ENCODE assay signal across 8 mouse cellular contexts in the genomic region with DNA sequence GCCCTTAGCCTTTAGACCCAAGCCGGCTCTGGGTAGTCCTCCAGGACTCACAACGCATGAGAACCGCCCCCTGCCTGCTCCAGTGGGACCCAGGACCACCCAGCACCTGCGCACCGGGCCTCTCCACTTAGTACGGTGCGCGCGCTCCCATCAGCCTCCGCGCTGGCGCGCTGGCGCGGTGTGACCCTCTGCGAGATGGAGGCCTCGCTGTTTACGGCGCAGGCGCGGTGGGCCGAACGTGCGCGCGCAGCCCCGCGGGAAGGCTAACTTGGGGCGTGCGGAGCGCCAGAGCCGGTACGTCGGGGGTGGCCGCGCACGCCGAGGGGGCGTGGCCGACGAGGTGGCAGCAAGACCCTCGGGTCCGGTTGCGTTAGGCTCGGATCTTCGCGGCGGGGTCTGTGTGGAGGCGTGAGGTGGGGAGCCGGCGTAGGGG. TPM values are rescaled to one million over a fixed set of nuclear protein-coding genes. Genes with fewer than 3 reads are reported as not detected.
DNase-seq lines count a peak whose midpoint lies in the region; ATAC-seq and TF ChIP-seq lines count a peak whose summit lies in the region.

A gene (plus strand): TSS at position 156 of the 433 bp plus-strand sequence.
A gene (plus strand): TSS at position 344 of the 433 bp plus-strand sequence.

- dilution Hi-C loops in CH12.LX (cut with MboI; ENCODE audit: extremely low pct_ligation_motif_present, extremely low pct_unique_long_range_greater_than_20kb, low sequenced_read_pairs) = no loop called here

- no peak for TF ChIP-seq EP300 in CH12.LX (IDR thresholded peaks at IDR 0.05; ENCODE audit: low read length)
- TF ChIP-seq EP300 in heart, postnatal 0 days (IDR thresholded peaks at IDR 0.05; ENCODE audit: low read depth) = no peak

- peaks cover 15 to 31% of the 10 kb centered on the region in 2 experiments for H3K36me3 ChIP-seq in CH12.LX (replicated peaks in 1 of 2; ENCODE audit: control insufficient read depth in 1 of 2, insufficient read depth in 1 of 2, low read length in 1 of 2)
- peaks cover 19% of the 10 kb centered on the region for H3K36me3 ChIP-seq in forebrain, embryonic 12.5 days (replicated peaks)
- H3K36me3 ChIP-seq in heart, postnatal 0 days (replicated peaks; ENCODE audit: control insufficient read depth, insufficient read depth, low read length) = peaks cover 9% of the 10 kb centered on the region
- H3K36me3 ChIP-seq in liver, embryonic 16.5 days (ENCODE audit: control insufficient read depth, insufficient read depth) = peaks cover 9% of the 10 kb centered on the region
- peaks cover 19% of the 10 kb centered on the region for H3K36me3 ChIP-seq in neural tube, embryonic 13.5 days
- H3K36me3 ChIP-seq in testis, adult 2 months (ENCODE audit: control insufficient read depth, insufficient read depth, low read length) = no peaks in the 10 kb centered on the region

- in situ Hi-C loops in CH12.LX (cut with MboI; ENCODE audit: low pct_ligation_motif_present, low pct_unique_long_range_greater_than_20kb, low sequenced_read_pairs) = no loop called here

- H3K4me1 ChIP-seq in CH12.LX (ENCODE audit: control insufficient read depth in 1 of 2, insufficient read depth in 2 of 2) = peaks cover 9 to 37% of the 10 kb centered on the region in 2 experiments
- H3K4me1 ChIP-seq in forebrain, embryonic 12.5 days = peaks cover 18% of the 10 kb centered on the region
- H3K4me1 ChIP-seq in heart, postnatal 0 days (ENCODE audit: control insufficient read depth, insufficient read depth) = peaks cover 8% of the 10 kb centered on the region
- peaks cover 16% of the 10 kb centered on the region for H3K4me1 ChIP-seq in liver, embryonic 16.5 days (ENCODE audit: control insufficient read depth, low read depth, low read length)
- peaks cover 27% of the 10 kb centered on the region for H3K4me1 ChIP-seq in neural tube, embryonic 13.5 days (replicated peaks)
- H3K4me1 ChIP-seq in testis, adult 2 months (ENCODE audit: control insufficient read depth, insufficient read depth, low read length) = peaks cover 8% of the 10 kb centered on the region

- no peaks in the 10 kb centered on the region for H3K27me3 ChIP-seq in CH12.LX (replicated peaks)
- no peaks in the 10 kb centered on the region for H3K27me3 ChIP-seq in forebrain, embryonic 12.5 days
- no peaks in the 10 kb centered on the region for H3K27me3 ChIP-seq in heart, postnatal 0 days (ENCODE audit: control insufficient read depth, insufficient read depth, low read length)
- H3K27me3 ChIP-seq in liver, embryonic 16.5 days (ENCODE audit: control insufficient read depth, insufficient read depth, low read depth, low read length) = no peaks in the 10 kb centered on the region
- H3K27me3 ChIP-seq in neural tube, embryonic 13.5 days = no peaks in the 10 kb centered on the region
- H3K27me3 ChIP-seq in testis, adult 2 months (ENCODE audit: control insufficient read depth, insufficient read depth, low read length) = no peaks in the 10 kb centered on the region

- DNase-seq in CH12.LX (ENCODE audit: extremely low read depth) = peak; percentile 97
- DNase-seq in c-Kit-positive CD71-positive TER-119-negative erythroid progenitor cells, embryonic 14.5 days (ENCODE audit: low read depth) = peak; percentile 86
- DNase-seq in heart, postnatal 0 days (ENCODE audit: low spot score) = peak; percentile 89
- peak; percentile 98 for DNase-seq in kidney, postnatal 4 days

- peaks cover 12% of the 10 kb centered on the region for H3K79me2 ChIP-seq in CH12.LX (replicated peaks; ENCODE audit: control insufficient read depth, extremely low read depth, insufficient read depth, poor library complexity, severe bottlenecking)

- peak within 1 kb of the TSS; percentile 88 for H3K9ac ChIP-seq in CH12.LX (ENCODE audit: insufficient read depth, low read depth)
- H3K9ac ChIP-seq in forebrain, embryonic 12.5 days = peak within 1 kb of the TSS; percentile 74
- H3K9ac ChIP-seq in heart, postnatal 0 days (replicated peaks; ENCODE audit: low read depth, low read length) = peak within 1 kb of the TSS; percentile 79
- peak within 1 kb of the TSS; percentile 89 for H3K9ac ChIP-seq in liver, embryonic 16.5 days (ENCODE audit: low read depth, low read length)
- H3K9ac ChIP-seq in neural tube, embryonic 13.5 days = peak within 1 kb of the TSS; percentile 81

- no peak; the same call in 1 of the 2 replicates for TF ChIP-seq RAD21 in CH12.LX (IDR thresholded peaks at IDR 0.05; ENCODE audit: low read depth, low read length)

- peak within 1 kb of the TSS; percentile 64 for H3K4me2 ChIP-seq in CH12.LX (ENCODE audit: insufficient read depth, low read depth, poor library complexity, severe bottlenecking)
- H3K4me2 ChIP-seq in forebrain, embryonic 12.5 days = peak within 1 kb of the TSS; percentile 88
- H3K4me2 ChIP-seq in heart, postnatal 0 days (ENCODE audit: low read depth, low read length) = peak within 1 kb of the TSS; percentile 96
- H3K4me2 ChIP-seq in liver, embryonic 16.5 days (ENCODE audit: low read depth, low read length) = peak within 1 kb of the TSS; percentile 92
- H3K4me2 ChIP-seq in neural tube, embryonic 13.5 days = peak within 1 kb of the TSS; percentile 80

- H3K4me3 ChIP-seq in CH12.LX (replicated peaks in 1 of 3; ENCODE audit: low read depth in 2 of 3, low read length in 2 of 3, poor library complexity in 1 of 3) = peak within 1 kb of the TSS; percentile 82 to 91 (median 87)
- H3K4me3 ChIP-seq in forebrain, embryonic 12.5 days (replicated peaks) = peak within 1 kb of the TSS; percentile 67
- H3K4me3 ChIP-seq in heart, postnatal 0 days (ENCODE audit: low read depth, low read length) = peak within 1 kb of the TSS; percentile 73
- peak within 1 kb of the TSS; percentile 81 for H3K4me3 ChIP-seq in liver, embryonic 16.5 days (ENCODE audit: low read depth, low read length)
- peak within 1 kb of the TSS; percentile 79 for H3K4me3 ChIP-seq in neural tube, embryonic 13.5 days
- peak within 1 kb of the TSS; percentile 91 for H3K4me3 ChIP-seq in testis, adult 2 months (ENCODE audit: control insufficient read depth, low read depth, low read length)

- H3K9me3 ChIP-seq in CH12.LX (replicated peaks; ENCODE audit: low read length) = no peaks in the 10 kb centered on the region
- H3K9me3 ChIP-seq in forebrain, embryonic 12.5 days = no peaks in the 10 kb centered on the region
- no peaks in the 10 kb centered on the region for H3K9me3 ChIP-seq in heart, postnatal 0 days (replicated peaks; ENCODE audit: control insufficient read depth, low read length)
- H3K9me3 ChIP-seq in liver, embryonic 16.5 days (replicated peaks; ENCODE audit: control insufficient read depth, low read length) = no peaks in the 10 kb centered on the region
- H3K9me3 ChIP-seq in neural tube, embryonic 13.5 days = no peaks in the 10 kb centered on the region; the same call in 1 of the 2 replicates

- TF ChIP-seq POLR2A in CH12.LX (IDR thresholded peaks at IDR 0.05; ENCODE audit: low read depth, low read length) = peak; percentile 97
- peak; percentile 83 for TF ChIP-seq POLR2A in testis, adult 2 months (IDR thresholded peaks at IDR 0.05; ENCODE audit: control insufficient read depth, low read depth, low read length)

- WGBS in forebrain, embryonic 12.5 days = under 1% methylated on average over 51 of the region's 51 CpGs
- under 1% methylated on average over 51 of the region's 51 CpGs for WGBS in heart, postnatal 0 days
- WGBS in liver, embryonic 16.5 days (ENCODE audit: insufficient replicate concordance) = under 1% methylated on average over 51 of the region's 51 CpGs
- under 1% methylated on average over 51 of the region's 51 CpGs for WGBS in neural tube, embryonic 13.5 days

- ATAC-seq in forebrain, embryonic 12.5 days (ENCODE audit: low FRiP score) = peak; percentile 98
- ATAC-seq in heart, postnatal 0 days (ENCODE audit: insufficient read depth, low read depth) = peak; percentile 97
- ATAC-seq in liver, embryonic 16.5 days (ENCODE audit: low read depth) = peak; percentile 97
- peak; percentile 99 for ATAC-seq in neural tube, embryonic 13.5 days (ENCODE audit: low read depth)

- H3K27ac ChIP-seq in CH12.LX (ENCODE audit: insufficient read depth, low read depth) = peak within 1 kb of the TSS; percentile 73
- H3K27ac ChIP-seq in forebrain, embryonic 12.5 days = peak within 1 kb of the TSS; percentile 93
- peak within 1 kb of the TSS; percentile 75 for H3K27ac ChIP-seq in heart, postnatal 0 days (ENCODE audit: low read depth)
- H3K27ac ChIP-seq in liver, embryonic 16.5 days (ENCODE audit: low read length) = peak within 1 kb of the TSS; percentile 73
- H3K27ac ChIP-seq in neural tube, embryonic 13.5 days (replicated peaks) = peak within 1 kb of the TSS; percentile 95
- peak within 1 kb of the TSS; percentile 84 for H3K27ac ChIP-seq in testis, adult 2 months (ENCODE audit: control insufficient read depth, insufficient read depth, low read depth, low read length)

- TF ChIP-seq CTCF in CH12.LX (conservative IDR thresholded peaks at IDR 0.05 in 1 of 2, IDR thresholded peaks at IDR 0.05 in 1 of 2; ENCODE audit: low read depth in 2 of 2, low read length in 2 of 2) = no peak
- no peak for TF ChIP-seq CTCF in heart, postnatal 0 days (IDR thresholded peaks at IDR 0.05; ENCODE audit: low read depth)
- no peak for TF ChIP-seq CTCF in testis, adult 2 months (IDR thresholded peaks at IDR 0.05; ENCODE audit: control insufficient read depth, insufficient read depth, insufficient replicate concordance, low read depth, low read length)

RNA-seq across cellular contexts. Expression of the first gene that starts in this region (rescaled TPM):
- total RNA-seq in CH12.LX (2012; rRNA removed) (21.5 and 22.3 TPM in 2 replicates), CH12.LX (2014; rRNA removed) (15.9 and 16.8 TPM in 2 replicates)
- polyA plus RNA-seq in CH12.LX (2012; ENCODE audit: insufficient read length, low read depth) = 25.5 and 26.9 TPM in 2 replicates
- polyA plus RNA-seq in forebrain, embryonic 12.5 days (2016; fragmentation: Nextera tagmentation; extraction: Ambion mirVana) = 11.9 and 14.7 TPM in 2 replicates
- total RNA-seq in heart, postnatal 0 days (2014; rRNA removed; ENCODE audit: low replicate concordance) = 0.43 and 2.2 TPM in 2 replicates
- 7.5 and 8.5 TPM in 2 replicates for polyA plus RNA-seq in heart, postnatal 0 days (2015; fragmentation: Nextera tagmentation; extraction: Ambion mirVana)
- polyA plus RNA-seq in liver, embryonic 16.5 days (2015; fragmentation: Nextera tagmentation; extraction: Ambion mirVana) = 6.1 and 6.3 TPM in 2 replicates
- polyA plus RNA-seq in neural tube, embryonic 13.5 days (2015; fragmentation: Nextera tagmentation; extraction: Ambion mirVana) = 13.6 and 13.9 TPM in 2 replicates
- 71.6 and 75.5 TPM in 2 replicates for polyA plus RNA-seq in testis, adult 2 months (2012; rRNA removed)

RNA-seq across cellular contexts. Expression of the second gene that starts in this region (rescaled TPM):
- total RNA-seq in CH12.LX (2012; rRNA removed) = 9.8 and 11.0 TPM in 2 replicates
- 2.1 and 4.8 TPM in 2 replicates for total RNA-seq in CH12.LX (2014; rRNA removed)
- polyA plus RNA-seq in CH12.LX (2012; ENCODE audit: insufficient read length, low read depth) = 12.3 and 21.1 TPM in 2 replicates
- polyA plus RNA-seq in forebrain, embryonic 12.5 days (2016; fragmentation: Nextera tagmentation; extraction: Ambion mirVana) = 1.9 and 3.3 TPM in 2 replicates
- 0.42 and 1.6 TPM in 2 replicates for total RNA-seq in heart, postnatal 0 days (2014; rRNA removed; ENCODE audit: low replicate concordance)
- polyA plus RNA-seq in heart, postnatal 0 days (2015; fragmentation: Nextera tagmentation; extraction: Ambion mirVana) = 0.94 and 1.2 TPM in 2 replicates
- polyA plus RNA-seq in liver, embryonic 16.5 days (2015; fragmentation: Nextera tagmentation; extraction: Ambion mirVana) = 0.43 and 0.54 TPM in 2 replicates
- polyA plus RNA-seq in neural tube, embryonic 13.5 days (2015; fragmentation: Nextera tagmentation; extraction: Ambion mirVana) = 3.3 and 4.5 TPM in 2 replicates
- 7.0 and 7.1 TPM in 2 replicates for polyA plus RNA-seq in testis, adult 2 months (2012; rRNA removed)

Comparison
In these comparisons a context has a peak if more than half of its experiments do, and no peak if none do; other contexts are left out.
1. Peak in every context shown above with its lines: DNase-seq, ATAC-seq, H3K4me3 ChIP-seq and H3K27ac ChIP-seq.